Mouse (Mus musculus) cerebellum, adult 2 months (tissue): ENCODE results near the gene Rhbdl2.

Experiments used
- CTCF ChIP-seq: fragments of 200-500 bp; IDR thresholded peaks from 2 replicates; pipeline ENCODE4 v1.5.1; 2011; ENCODE audit warnings: low read depth, mild to moderate bottlenecking, control low read depth, low read length, moderate library complexity, borderline replicate concordance; ENCODE audit not compliant: insufficient read depth
- POLR2A ChIP-seq: fragments of 200-500 bp; IDR thresholded peaks from 2 replicates; pipeline ENCODE4 v1.6.1; 2011; ENCODE audit warnings: low read length, control low read depth, borderline replicate concordance; ENCODE audit not compliant: insufficient read depth

- TF ChIP-seq CTCF (peak; percentile 27; the same call in 1 of the 2 replicates), POLR2A (no peak)
Measured at GRCm38 (mm10) chr4:123819093-123819610, 31.5 kb downstream of the Rhbdl2 start.
